8 mouse cellular contexts compared by ENCODE assay signal in the genomic region with DNA sequence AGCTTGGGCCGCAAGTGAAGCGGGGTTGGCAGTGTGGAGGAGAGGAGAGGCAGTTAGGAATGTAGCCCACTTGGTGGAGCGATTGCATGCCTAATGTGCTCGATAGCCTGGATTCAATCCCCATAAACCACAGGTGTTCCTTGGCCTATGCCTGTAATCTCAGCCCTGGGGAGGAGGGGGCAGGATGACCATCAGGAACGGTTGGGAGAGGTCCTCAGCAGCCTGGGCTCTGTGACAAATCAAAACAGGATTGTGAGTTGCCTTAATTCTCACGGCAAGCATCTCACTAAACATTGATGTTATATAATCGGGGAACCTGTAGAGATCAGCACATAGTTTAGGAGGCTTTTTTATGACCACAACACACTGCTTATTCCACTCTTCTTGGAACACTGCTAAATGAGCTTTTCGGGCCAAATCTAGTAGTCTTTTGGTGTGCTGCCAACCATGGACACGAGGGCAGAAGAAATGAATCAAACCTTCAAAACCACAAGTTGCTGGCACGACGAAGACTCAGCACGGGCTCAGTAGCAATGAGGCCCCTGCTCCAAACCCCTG. TPM values are rescaled to one million over a fixed set of nuclear protein-coding genes. Genes with fewer than 3 reads are reported as not detected.
DNase-seq lines count a peak whose midpoint lies in the region; ATAC-seq and TF ChIP-seq lines count a peak whose summit lies in the region.

No protein-coding gene starts in this region.

- H3K9me3 ChIP-seq in forebrain, embryonic 15.5 days: no peaks in the 10 kb centered on the region
- H3K9me3 ChIP-seq in forebrain, embryonic 12.5 days: no peaks in the 10 kb centered on the region
- no peaks in the 10 kb centered on the region for H3K9me3 ChIP-seq in limb, embryonic 14.5 days (ENCODE audit: control insufficient read depth, low read length)

- no peaks in the 10 kb centered on the region for H3K36me3 ChIP-seq in forebrain, embryonic 15.5 days
- no peaks in the 10 kb centered on the region for H3K36me3 ChIP-seq in forebrain, embryonic 12.5 days (replicated peaks)
- no peaks in the 10 kb centered on the region for H3K36me3 ChIP-seq in limb, embryonic 14.5 days (ENCODE audit: control insufficient read depth, insufficient read depth, low read length)

- H3K27ac ChIP-seq in forebrain, embryonic 15.5 days (replicated peaks): peak overlapping the region; percentile 9; the same call in 1 of the 2 replicates
- no peak overlapping the region for H3K27ac ChIP-seq in forebrain, embryonic 12.5 days
- no peak overlapping the region for H3K27ac ChIP-seq in limb, embryonic 14.5 days (replicated peaks; ENCODE audit: low read depth, low read length)

- H3K27me3 ChIP-seq in forebrain, embryonic 15.5 days: no peaks in the 10 kb centered on the region
- H3K27me3 ChIP-seq in forebrain, embryonic 12.5 days: no peaks in the 10 kb centered on the region
- H3K27me3 ChIP-seq in limb, embryonic 14.5 days (ENCODE audit: control insufficient read depth, insufficient read depth, low read length): no peaks in the 10 kb centered on the region

- no peak overlapping the region for H3K9ac ChIP-seq in forebrain, embryonic 15.5 days (replicated peaks)
- H3K9ac ChIP-seq in forebrain, embryonic 12.5 days: no peak overlapping the region
- H3K9ac ChIP-seq in limb, embryonic 14.5 days (ENCODE audit: low read depth, low read length, severe bottlenecking): no peak overlapping the region

- WGBS in forebrain, embryonic 15.5 days: 53% methylated on average over 12 of the region's 12 CpGs
- WGBS in forebrain, embryonic 12.5 days: 82% methylated on average over 12 of the region's 12 CpGs
- WGBS in limb, embryonic 14.5 days: 53% methylated on average over 12 of the region's 12 CpGs

- no peak overlapping the region for H3K4me2 ChIP-seq in forebrain, embryonic 15.5 days (replicated peaks)
- no peak overlapping the region for H3K4me2 ChIP-seq in forebrain, embryonic 12.5 days
- no peak overlapping the region for H3K4me2 ChIP-seq in limb, embryonic 14.5 days (replicated peaks; ENCODE audit: low read depth, low read length, severe bottlenecking)

- H3K4me3 ChIP-seq in forebrain, embryonic 15.5 days: no peak overlapping the region
- no peak overlapping the region for H3K4me3 ChIP-seq in forebrain, embryonic 12.5 days (replicated peaks)
- H3K4me3 ChIP-seq in limb, embryonic 14.5 days (replicated peaks; ENCODE audit: low read length): no peak overlapping the region

- ATAC-seq in forebrain, embryonic 15.5 days (replicated peaks): peak; percentile 72
- no peak for ATAC-seq in forebrain, embryonic 12.5 days (ENCODE audit: low FRiP score)
- peak; percentile 34; the same call in 1 of the 2 replicates for ATAC-seq in limb, embryonic 14.5 days (ENCODE audit: low FRiP score, low read depth)

- H3K4me1 ChIP-seq in forebrain, embryonic 15.5 days: peaks cover 12% of the 10 kb centered on the region
- H3K4me1 ChIP-seq in forebrain, embryonic 12.5 days: no peaks in the 10 kb centered on the region
- peaks cover 17% of the 10 kb centered on the region for H3K4me1 ChIP-seq in limb, embryonic 14.5 days (ENCODE audit: control insufficient read depth, insufficient read depth, low read length)

- peak; percentile 31 for DNase-seq in ovary, adult 18-20 months (ENCODE audit: low spot score)
- DNase-seq in ovary, postnatal 10 days (ENCODE audit: low spot score): no peak
- peak; percentile 64 to 81 for DNase-seq in kidney, adult 8-10 months
- DNase-seq in limb, embryonic 14.5 days (ENCODE audit: low spot score): peak; percentile 21
- DNase-seq in liver: no peak
- DNase-seq in urinary bladder, adult 2 months (ENCODE audit: low spot score): no peak

- TF ChIP-seq POLR2A in limb, embryonic 14.5 days (IDR thresholded peaks at IDR 0.05; ENCODE audit: borderline replicate concordance, extremely low read depth, insufficient read depth, insufficient read length): no peak

RNA-seq across cellular contexts. Expression of a gene that starts 55.1 kb away (rescaled TPM):
- 119 and 135 TPM in 2 replicates for polyA plus RNA-seq in forebrain, embryonic 15.5 days (2015; fragmentation: Nextera tagmentation; extraction: Ambion mirVana)
- polyA plus RNA-seq in forebrain, embryonic 12.5 days (2016; fragmentation: Nextera tagmentation; extraction: Ambion mirVana): 165 and 171 TPM in 2 replicates
- polyA plus RNA-seq in limb, embryonic 14.5 days (2012; rRNA removed): 77.9 and 112 TPM in 2 replicates
- 115 and 116 TPM in 2 replicates for polyA plus RNA-seq in limb, embryonic 14.5 days (2014; fragmentation: Nextera tagmentation; extraction: Ambion mirVana)
- polyA plus RNA-seq in urinary bladder, adult 2 months (2012; rRNA removed): 28.5 and 33.3 TPM in 2 replicates

Comparison
In these comparisons a context has a peak if more than half of its experiments do, and no peak if none do; other contexts are left out.
1. DNase-seq: peak in ovary, adult 18-20 months (single experiment), kidney, adult 8-10 months (2 of 2) and limb, embryonic 14.5 days (single experiment); none in ovary, postnatal 10 days (single experiment), liver (single experiment) and urinary bladder, adult 2 months (single experiment).